Mouse (Mus musculus): ENCODE results near the gene Cntnap2.
"Not testable (repeated sequence)": the region's sequence is repeated elsewhere in the genome, so short reads cannot be mapped to it uniquely, and the experiment has no call there.

Cntnap2 gene

GRCm38 (mm10) chr6:46240349-46240748, 1181.2 kb downstream of the Cntnap2 start:
- DNase-seq (ENCODE audit: low spot score in 2 of 2), result no peak

- DNase-seq (ENCODE audit: low spot score in 2 of 2), result no peak
These were observed 1204.0 kb downstream of the Cntnap2 start for GRCm38 (mm10) chr6:46263171-46263570.

- DNase-seq (ENCODE audit: low spot score in 2 of 2), result no peak
These were observed 1287.8 kb downstream of the Cntnap2 start for GRCm38 (mm10) chr6:46346946-46347345.

GRCm38 (mm10) chr6:46361091-46361490, 1301.9 kb downstream of the Cntnap2 start:
- DNase-seq (ENCODE audit: low spot score in 2 of 2), result no peak

GRCm38 (mm10) chr6:46362156-46362555, 1303.0 kb downstream of the Cntnap2 start:
- no peak for DNase-seq (ENCODE audit: low spot score in 2 of 2)

- no peak for DNase-seq (ENCODE audit: low spot score in 2 of 2)
These were observed 1339.8 kb downstream of the Cntnap2 start for GRCm38 (mm10) chr6:46398725-46399589.

GRCm38 (mm10) chr6:46414154-46414553, 1355.0 kb downstream of the Cntnap2 start:
- DNase-seq (ENCODE audit: low spot score in 2 of 2), result no peak

GRCm38 (mm10) chr6:46414562-46414961, 1355.4 kb downstream of the Cntnap2 start:
- no peak for DNase-seq (ENCODE audit: low spot score in 2 of 2)

- no peak for DNase-seq (ENCODE audit: low spot score in 2 of 2)
These were observed 1360.7 kb downstream of the Cntnap2 start for GRCm38 (mm10) chr6:46419827-46420226.

- no peak for DNase-seq (ENCODE audit: low spot score in 2 of 2)
These were observed 1361.2 kb downstream of the Cntnap2 start for GRCm38 (mm10) chr6:46420349-46420748.

- DNase-seq (ENCODE audit: low spot score in 2 of 2), result no peak
These were observed 1369.1 kb downstream of the Cntnap2 start for GRCm38 (mm10) chr6:46428231-46428630.

- DNase-seq (ENCODE audit: low spot score in 2 of 2), result no peak
These were observed 1391.9 kb downstream of the Cntnap2 start for GRCm38 (mm10) chr6:46450917-46451638.

- DNase-seq (ENCODE audit: low spot score in 2 of 2), result no peak
These were observed 1413.5 kb downstream of the Cntnap2 start for GRCm38 (mm10) chr6:46472683-46473082.

GRCm38 (mm10) chr6:46484392-46484791, 1425.2 kb downstream of the Cntnap2 start:
- DNase-seq (ENCODE audit: low spot score in 2 of 2), result no peak

GRCm38 (mm10) chr6:46502786-46503185, 1443.6 kb downstream of the Cntnap2 start:
- DNase-seq (ENCODE audit: low spot score in 2 of 2), result no peak

GRCm38 (mm10) chr6:46512841-46513240, 1453.7 kb downstream of the Cntnap2 start:
- DNase-seq (ENCODE audit: low spot score in 2 of 2), result no peak

- not testable (repeated sequence) for DNase-seq (ENCODE audit: low spot score in 2 of 2)
These were observed 1478.4 kb downstream of the Cntnap2 start for GRCm38 (mm10) chr6:46537586-46537985.

GRCm38 (mm10) chr6:46563470-46563869, 1504.3 kb downstream of the Cntnap2 start:
- DNase-seq (ENCODE audit: low spot score in 2 of 2), result no peak

GRCm38 (mm10) chr6:46575055-46575454, 1515.9 kb downstream of the Cntnap2 start:
- DNase-seq (ENCODE audit: low spot score in 2 of 2), result no peak

- DNase-seq (ENCODE audit: low spot score in 2 of 2), result no peak
These were observed 1553.2 kb downstream of the Cntnap2 start for GRCm38 (mm10) chr6:46612365-46612764.

GRCm38 (mm10) chr6:46612872-46613271, 1553.7 kb downstream of the Cntnap2 start:
- no peak for DNase-seq (ENCODE audit: low spot score in 2 of 2)

- no peak for DNase-seq (ENCODE audit: low spot score in 2 of 2)
These were observed 1609.9 kb downstream of the Cntnap2 start for GRCm38 (mm10) chr6:46669018-46669417.

GRCm38 (mm10) chr6:46675081-46675480, 1615.9 kb downstream of the Cntnap2 start:
- no peak for DNase-seq (ENCODE audit: low spot score in 2 of 2)

Data from heart, adult 9 months (tissue).